Mouse (Mus musculus) liver, adult 2 months (tissue): ENCODE results near the gene Slc25a51.

Source experiments
- CTCF ChIP-seq: fragments of 200-500 bp; IDR thresholded peaks from 2 replicates; pipeline ENCODE4 v1.5.1; 2011; ENCODE audit warnings: low read depth, low read length, control low read depth
- POLR2A ChIP-seq: fragments of 200-500 bp; IDR thresholded peaks from 2 replicates; pipeline ENCODE4 v1.6.1; 2011; ENCODE audit warnings: low read length, control low read depth; ENCODE audit not compliant: insufficient read depth; ENCODE audit errors: extremely low read depth

DNA sequence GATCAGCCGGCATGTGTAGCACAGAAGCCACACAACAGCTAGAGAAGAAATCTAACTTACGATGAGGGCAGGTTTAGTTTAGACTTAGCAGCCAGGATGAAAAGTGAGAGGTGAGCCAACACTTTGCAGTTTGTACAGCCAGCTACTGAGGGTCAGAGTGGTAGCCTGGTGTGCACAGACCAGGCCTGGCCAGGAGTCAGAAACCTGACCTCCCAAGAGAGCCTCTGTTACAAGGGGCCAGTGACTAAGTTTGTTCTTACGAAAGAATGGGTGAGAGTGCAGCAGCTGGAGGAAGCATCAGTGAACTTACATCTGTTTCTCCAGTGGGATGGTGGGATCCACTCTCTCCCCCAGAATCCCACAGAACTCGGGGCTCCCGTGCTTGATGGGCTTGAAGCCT lies 38.6 kb upstream of the Slc25a51 start:
- no peak for TF ChIP-seq POLR2A
- TF ChIP-seq CTCF = no peak
